Mouse (Mus musculus): ENCODE data around the gene Hist1h1t. TPM values are rescaled to one million over a fixed set of nuclear protein-coding genes. Genes with fewer than 3 reads are reported as not detected.

Hist1h1t gene
- total RNA-seq, 1 experiment from 2014 or later, result 2.2 TPM

Other genes starting within 250 kb of the Hist1h1t start
- not detected in 2 replicates for gene Btn1a1, start 229.9 kb upstream of the Hist1h1t start, total RNA-seq (2017)
- 0.25 and 0.58 TPM in 2 replicates for gene Btn2a2, start 207.0 kb upstream of the Hist1h1t start, total RNA-seq (2017)
- gene Hist1h4h, start 164.8 kb upstream of the Hist1h1t start, total RNA-seq (2017), result 161 and 193 TPM in 2 replicates
- gene Hist1h2af, start 161.9 kb upstream of the Hist1h1t start, total RNA-seq (2017), result 3.5 and 5.0 TPM in 2 replicates
- gene Hist1h3g, start 160.4 kb upstream of the Hist1h1t start, total RNA-seq (2017), result not detected in 2 replicates
- 5.8 and 6.4 TPM in 2 replicates for gene Hist1h2bh, start 152.4 kb upstream of the Hist1h1t start, total RNA-seq (2017)
- 21.9 and 24.1 TPM in 2 replicates for gene Hist1h3f, start 151.8 kb upstream of the Hist1h1t start, total RNA-seq (2017)
- 15.2 and 27.6 TPM in 2 replicates for gene Hist1h4f, start 144.2 kb upstream of the Hist1h1t start, total RNA-seq (2017)
- gene Hist1h1d, start 142.6 kb upstream of the Hist1h1t start, total RNA-seq (2017), result 28.5 and 28.7 TPM in 2 replicates
- 50.8 and 54.4 TPM in 2 replicates for gene Hist1h3e, start 133.4 kb upstream of the Hist1h1t start, total RNA-seq (2017)
- gene Hist1h2ae, start 124.6 kb upstream of the Hist1h1t start, total RNA-seq (2017), result 13.6 and 18.3 TPM in 2 replicates
- 97.4 and 145 TPM in 2 replicates for gene Hist1h2bg, start 124.4 kb upstream of the Hist1h1t start, total RNA-seq (2017)
- 32.7 and 52.5 TPM in 2 replicates for gene Hist1h2bf, start 121.6 kb upstream of the Hist1h1t start, total RNA-seq (2017)
- gene Hist1h2ad, start 121.4 kb upstream of the Hist1h1t start, total RNA-seq (2017), result 33.4 and 78.8 TPM in 2 replicates
- 12.9 and 13.3 TPM in 2 replicates for gene Hist1h3d, start 120.1 kb upstream of the Hist1h1t start, total RNA-seq (2017)
- 92.3 and 119 TPM in 2 replicates for gene Hist1h4d, start 114.2 kb upstream of the Hist1h1t start, total RNA-seq (2017)
- gene Hist1h2be, start 74.7 kb upstream of the Hist1h1t start, total RNA-seq (2017), result 83.4 and 97.3 TPM in 2 replicates
- gene Hist1h1e, start 73.3 kb upstream of the Hist1h1t start, total RNA-seq (2017), result 201 and 211 TPM in 2 replicates
- gene Hist1h2ac, start 11.9 kb upstream of the Hist1h1t start, total RNA-seq (2017), result 18.7 and 20.1 TPM in 2 replicates
- gene Hist1h2bc, start 11.6 kb upstream of the Hist1h1t start, total RNA-seq (2017), result 139 and 146 TPM in 2 replicates
- gene Hist1h4c, start 2.6 kb downstream of the Hist1h1t start, total RNA-seq (2017), result 116 and 135 TPM in 2 replicates
- gene Hfe, start 15.0 kb downstream of the Hist1h1t start, total RNA-seq (2017), result 4.8 and 5.0 TPM in 2 replicates
- 712 and 764 TPM in 2 replicates for gene Hist1h1c, start 43.0 kb downstream of the Hist1h1t start, total RNA-seq (2017)
- 4.8 TPM in 1 of 2 replicates, not detected in the other for gene Hist1h3c, start 49.8 kb downstream of the Hist1h1t start, total RNA-seq (2017)
- gene Hist1h2bb, start 50.9 kb downstream of the Hist1h1t start, total RNA-seq (2017), result 77.7 and 104 TPM in 2 replicates
- gene Hist1h2ab, start 55.3 kb downstream of the Hist1h1t start, total RNA-seq (2017), result 24.9 and 28.2 TPM in 2 replicates
- gene Hist1h3b, start 56.5 kb downstream of the Hist1h1t start, total RNA-seq (2017), result 1.2 TPM in 1 of 2 replicates, not detected in the other
- gene Hist1h4b, start 61.2 kb downstream of the Hist1h1t start, total RNA-seq (2017), result 9.3 and 36.7 TPM in 2 replicates
- gene Hist1h4a, start 65.4 kb downstream of the Hist1h1t start, total RNA-seq (2017), result 30.0 and 55.5 TPM in 2 replicates
- gene Hist1h3a, start 66.6 kb downstream of the Hist1h1t start, total RNA-seq (2017), result 38.6 and 45.9 TPM in 2 replicates
- gene Hist1h1a, start 67.9 kb downstream of the Hist1h1t start, total RNA-seq (2017), result 74.8 and 84.1 TPM in 2 replicates
- not detected in 2 replicates for gene Trim38, start 74.1 kb downstream of the Hist1h1t start, total RNA-seq (2017)
- gene Slc17a2, start 111.2 kb downstream of the Hist1h1t start, total RNA-seq (2017), result not detected in 2 replicates
- not detected in 2 replicates for gene Slc17a3, start 143.6 kb downstream of the Hist1h1t start, total RNA-seq (2017)
- not detected in 2 replicates for gene Slc17a1, start 171.9 kb downstream of the Hist1h1t start, total RNA-seq (2017)
- not detected in 2 replicates for gene Slc17a4, start 219.2 kb downstream of the Hist1h1t start, total RNA-seq (2017)
- gene Hist1h2ba, start 238.3 kb downstream of the Hist1h1t start, total RNA-seq (2017), result not detected in 2 replicates
- not detected in 2 replicates for gene Hist1h2aa, start 238.6 kb downstream of the Hist1h1t start, total RNA-seq (2017)